Mouse (Mus musculus) adrenal gland, adult 18-20 months (tissue): ENCODE results near the gene Sema4b. TPM values are rescaled to one million over a fixed set of nuclear protein-coding genes. Genes with fewer than 3 reads are reported as not detected.

ENCODE experiments used
- DNase-seq, 2 experiments: peaks; one replicate each; pipeline ENCODE4 v3.0.0; 2021 to 2022; ENCODE audit warnings: low spot score in 2 of 2
- total RNA-seq, 2 experiments: library from RNA; stranded (reverse); gene quantifications; 1 replicate in 1 of 2; 2 replicates in 1 of 2; pipeline ENCODE4 v1.2.3; 2021

The Sema4b gene
- total RNA-seq, 2 experiments from 2014 or later: 62.7 to 75.9 TPM

- no peak for DNase-seq
Observed at GRCm38 (mm10) chr7:80176159-80176558, 10.5 kb upstream of the Sema4b start.

GRCm38 (mm10) chr7:80177438-80177837 is 9.2 kb upstream of the Sema4b start:
- no peak for DNase-seq

- no peak for DNase-seq
Observed at GRCm38 (mm10) chr7:80178037-80178729, 8.5 kb upstream of the Sema4b start.

GRCm38 (mm10) chr7:80179327-80179726 is 7.3 kb upstream of the Sema4b start:
- no peak for DNase-seq

GRCm38 (mm10) chr7:80179790-80180189 is 6.9 kb upstream of the Sema4b start:
- no peak for DNase-seq

GRCm38 (mm10) chr7:80180202-80180601 is 6.4 kb upstream of the Sema4b start:
- no peak for DNase-seq

- DNase-seq: no peak
Observed at GRCm38 (mm10) chr7:80181078-80181477, 5.6 kb upstream of the Sema4b start.

- no peak for DNase-seq
Observed at GRCm38 (mm10) chr7:80182139-80182538, 4.5 kb upstream of the Sema4b start.

GRCm38 (mm10) chr7:80183466-80183865 is 3.2 kb upstream of the Sema4b start:
- no peak for DNase-seq

GRCm38 (mm10) chr7:80183969-80184368 is 2.7 kb upstream of the Sema4b start:
- no peak for DNase-seq

- DNase-seq: no peak
Observed at GRCm38 (mm10) chr7:80184551-80184950, 2.1 kb upstream of the Sema4b start.

- DNase-seq: no peak
Observed at GRCm38 (mm10) chr7:80184968-80185367, 1.7 kb upstream of the Sema4b start.

GRCm38 (mm10) chr7:80186021-80186420 is 620 bp upstream of the Sema4b start:
- DNase-seq: peak; percentile 61 to 75

GRCm38 (mm10) chr7:80187501-80187900 is 860 bp downstream of the Sema4b start:
- no peak for DNase-seq

GRCm38 (mm10) chr7:80188579-80189125 is 2.0 kb downstream of the Sema4b start:
- no peak for DNase-seq

- DNase-seq: no peak
Observed at GRCm38 (mm10) chr7:80189147-80189933, 2.7 kb downstream of the Sema4b start.

- no peak for DNase-seq
Observed at GRCm38 (mm10) chr7:80191455-80191854, 4.8 kb downstream of the Sema4b start.

GRCm38 (mm10) chr7:80192226-80193061 is 5.8 kb downstream of the Sema4b start:
- DNase-seq: peak; percentile 73 to 80

GRCm38 (mm10) chr7:80193941-80194739 is 7.5 kb downstream of the Sema4b start:
- DNase-seq: no peak

- DNase-seq: no peak
Observed at GRCm38 (mm10) chr7:80195146-80195545, 8.5 kb downstream of the Sema4b start.
